Mouse (Mus musculus) testis, adult 2 months (tissue): Measurements from ENCODE around the gene Kcnq1.

ENCODE experiments used
- CTCF ChIP-seq: fragments of 200-500 bp; IDR thresholded peaks from 2 replicates; pipeline ENCODE4 v1.5.1; 2012; ENCODE audit warnings: low read depth, mild to moderate bottlenecking, inconsistent platforms, low read length, moderate library complexity; ENCODE audit not compliant: control insufficient read depth, insufficient read depth, insufficient replicate concordance
- POLR2A ChIP-seq: fragments of 200-500 bp; IDR thresholded peaks from 2 replicates; pipeline ENCODE4 v1.6.1; 2012; ENCODE audit warnings: low read depth, mild to moderate bottlenecking, inconsistent platforms, low read length, moderate library complexity; ENCODE audit not compliant: control insufficient read depth

- TF ChIP-seq POLR2A (no peak), CTCF (no peak)
These were observed 269.8 kb downstream of the Kcnq1 start for GRCm38 (mm10) chr7:143375945-143376344.
